Mouse (Mus musculus) thymus, adult 18-20 months (tissue): ENCODE results near the gene Jkamp.

Experiments used
- DNase-seq, 2 experiments: peaks; one replicate each; pipeline ENCODE4 v3.0.0; 2022; ENCODE audit warnings: mixed read lengths in 2 of 2

Jkamp gene

DNA sequence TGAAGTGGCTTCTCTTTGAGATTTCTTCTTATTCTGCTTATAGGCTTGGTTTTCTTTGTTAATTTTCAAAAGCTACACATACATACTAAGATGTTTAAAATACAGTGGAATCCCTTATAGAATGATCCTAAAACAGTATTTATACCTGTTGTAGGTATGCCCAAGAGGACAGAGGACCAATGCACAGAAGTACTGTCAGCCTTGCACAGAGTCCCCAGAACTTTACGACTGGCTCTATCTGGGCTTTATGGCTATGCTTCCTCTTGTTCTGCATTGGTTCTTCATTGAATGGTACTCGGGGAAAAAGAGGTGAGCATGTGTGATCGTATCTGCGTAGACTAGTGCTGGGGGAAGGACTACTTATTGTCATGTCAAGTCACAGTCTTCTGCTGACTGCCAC, 4.4 kb downstream of the Jkamp start:
- no peak for DNase-seq

GRCm38 (mm10) chr12:72096966-72097365, 11.6 kb downstream of the Jkamp start:
- DNase-seq, result no peak

DNA sequence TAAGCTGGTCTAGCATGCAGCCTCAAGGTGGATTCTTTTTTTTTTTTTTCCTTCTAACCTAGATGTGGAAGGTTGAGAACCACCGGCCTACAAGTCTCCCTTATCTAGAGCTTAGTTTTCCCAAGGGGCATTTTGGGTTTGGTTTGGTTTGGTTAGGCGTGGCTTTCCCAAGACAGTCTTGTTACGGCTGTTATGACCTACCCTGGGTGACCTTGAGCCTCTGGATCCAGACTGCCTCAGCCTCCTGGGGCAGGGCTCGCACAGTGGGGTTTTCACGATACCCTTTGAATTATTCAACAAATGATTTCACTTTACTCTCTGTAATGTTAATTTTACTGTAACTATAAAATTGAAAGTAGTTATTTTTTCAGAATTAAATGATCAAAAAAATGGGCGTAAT, 17.4 kb downstream of the Jkamp start:
- DNase-seq, result no peak

- no peak for DNase-seq
These were observed 18.6 kb downstream of the Jkamp start for GRCm38 (mm10) chr12:72104027-72104426.

- DNase-seq, result no peak
These were observed 19.3 kb downstream of the Jkamp start for GRCm38 (mm10) chr12:72104525-72105281.

GRCm38 (mm10) chr12:72115126-72115525, 29.7 kb downstream of the Jkamp start:
- DNase-seq, result no peak

DNA sequence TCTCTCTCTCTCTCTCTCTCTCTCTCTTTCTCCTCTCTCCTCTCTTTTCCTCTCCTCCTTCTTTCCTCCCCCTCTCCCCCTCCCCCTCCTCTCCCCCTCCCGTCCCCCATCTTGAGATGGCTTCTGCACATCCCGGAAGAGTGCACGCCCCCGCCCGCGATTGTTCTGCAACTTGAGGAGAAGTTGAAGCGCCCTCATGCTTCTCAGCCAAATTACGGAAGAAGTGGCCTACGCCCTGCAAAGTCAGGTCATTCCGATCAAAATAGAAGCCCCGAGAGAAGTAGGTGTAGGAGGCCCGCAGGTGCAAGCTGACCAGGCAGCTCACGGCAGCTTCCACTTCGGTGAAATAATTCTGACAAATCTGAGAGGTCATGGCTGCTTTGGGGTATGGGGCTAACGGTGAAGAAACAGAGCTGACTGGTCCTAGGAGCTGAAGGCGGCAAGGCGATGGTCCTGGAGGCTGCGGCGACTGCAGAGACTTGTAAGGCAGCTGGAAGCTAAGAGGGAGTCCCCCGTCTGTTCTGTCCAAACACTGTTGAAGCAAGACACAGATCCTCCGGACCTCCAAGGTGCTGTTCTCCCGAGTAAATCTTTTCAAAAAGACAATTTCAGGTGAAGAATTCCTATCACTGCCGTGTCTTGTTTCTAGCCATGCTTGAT, 30.4 kb downstream of the Jkamp start:
- DNase-seq, result no peak

DNA sequence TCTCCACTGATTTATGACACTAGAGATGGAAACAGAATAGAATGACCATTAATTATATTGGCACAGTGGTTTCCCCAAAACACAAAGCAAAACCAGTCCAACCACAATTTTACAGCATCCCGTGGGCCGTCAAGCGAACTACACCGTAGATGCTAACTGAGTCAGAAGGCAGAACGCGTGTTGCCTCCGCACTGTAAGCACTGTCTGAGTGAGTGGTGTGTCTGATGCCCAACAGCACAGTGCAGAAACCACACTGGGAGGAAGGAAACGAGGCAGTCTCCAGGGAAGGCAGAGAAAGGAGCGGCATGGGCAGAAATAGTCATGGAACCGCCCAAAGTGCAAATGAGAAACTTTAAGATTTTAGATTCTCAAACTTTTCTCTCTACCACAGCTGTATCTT, 43.8 kb downstream of the Jkamp start:
- no peak for DNase-seq

DNA sequence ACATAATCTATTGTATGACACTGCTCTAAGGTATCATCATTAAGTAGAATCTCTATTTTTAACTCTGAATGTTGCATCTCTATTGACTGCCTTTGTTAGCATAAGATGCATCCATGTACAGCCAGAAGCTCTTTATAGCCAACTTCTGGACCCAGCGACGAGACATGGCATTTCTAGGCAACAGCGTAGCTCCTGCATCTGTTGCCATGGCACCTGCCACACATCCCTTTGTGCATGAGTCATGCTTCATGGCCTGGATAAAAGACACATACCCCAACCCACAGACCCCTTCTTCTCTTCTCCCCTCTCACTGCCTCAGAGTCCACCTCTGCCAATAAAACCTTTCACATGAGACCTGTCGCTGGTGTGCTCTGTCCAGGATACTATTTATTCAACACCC, 65.4 kb downstream of the Jkamp start:
- no peak for DNase-seq
